ENCODE assay signal across 13 mouse cellular contexts in the genomic region with DNA sequence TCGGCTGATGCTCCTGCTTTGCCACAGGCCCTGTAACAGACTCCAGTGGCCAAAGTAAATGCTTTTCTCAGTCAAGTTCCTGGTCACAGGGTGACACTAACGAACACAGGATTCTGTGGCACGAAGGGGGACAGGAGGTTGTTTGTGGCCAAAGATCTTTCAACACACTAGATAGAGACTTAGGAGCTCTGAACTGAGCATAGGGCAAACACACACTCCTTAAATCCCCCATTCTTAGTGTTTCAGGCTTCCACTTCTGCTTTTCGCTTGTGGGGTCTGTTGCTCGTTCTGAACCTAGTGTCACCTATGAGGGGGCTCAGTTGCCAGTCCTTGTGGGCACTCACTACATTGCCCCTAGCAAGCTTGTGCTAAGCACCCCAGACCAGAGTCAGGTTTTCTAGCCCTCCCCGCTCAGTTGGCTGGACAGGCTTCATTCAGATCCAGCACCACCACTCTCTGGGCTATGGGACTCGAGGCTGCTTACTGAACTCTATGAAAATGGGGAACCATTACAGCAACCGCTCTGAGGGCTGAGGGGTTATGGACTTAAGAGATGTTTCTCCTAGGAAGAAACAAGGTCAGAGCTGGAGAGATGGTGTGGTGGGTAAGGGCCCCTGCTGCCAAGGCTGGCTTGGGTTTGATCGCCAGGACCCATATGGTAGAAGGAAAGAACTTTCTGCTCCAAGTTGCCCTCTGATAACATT. TPM values are rescaled to one million over a fixed set of nuclear protein-coding genes. Genes with fewer than 3 reads are reported as not detected.
DNase-seq lines count a peak whose midpoint lies in the region; ATAC-seq and TF ChIP-seq lines count a peak whose summit lies in the region.
"Had no signal": no experiment of that assay in that cellular context is flagged by ENCODE, and none has a peak within 500 bp of the region (broad histone marks: within the 10 kb centered on the region; RNA-seq: fewer than 3 reads in every experiment).

No protein-coding gene starts in this region.

- no peaks in the 10 kb centered on the region for H3K27me3 ChIP-seq in heart, embryonic 15.5 days
- H3K27me3 ChIP-seq in liver, embryonic 15.5 days = no peaks in the 10 kb centered on the region
- H3K27me3 ChIP-seq: forebrain, embryonic 12.5 days had no signal

- H3K4me2 ChIP-seq in heart, embryonic 15.5 days = peak overlapping the region; percentile 68; the same call in 1 of the 2 replicates
- peak overlapping the region; percentile 60 for H3K4me2 ChIP-seq in liver, embryonic 15.5 days
- H3K4me2 ChIP-seq: hindbrain, embryonic 14.5 days had no signal

- no peaks in the 10 kb centered on the region for H3K9me3 ChIP-seq in heart, embryonic 15.5 days (replicated peaks)
- no peaks in the 10 kb centered on the region for H3K9me3 ChIP-seq in liver, embryonic 15.5 days (replicated peaks)
- H3K9me3 ChIP-seq: forebrain, embryonic 12.5 days had no signal

- H3K4me3 ChIP-seq in heart, embryonic 15.5 days = no peak overlapping the region
- H3K4me3 ChIP-seq in bone marrow macrophage, adult 2 months (ENCODE audit: insufficient read depth, low read length) = no peak overlapping the region
- no peak overlapping the region for H3K4me3 ChIP-seq in liver, embryonic 15.5 days (replicated peaks)
- H3K4me3 ChIP-seq: forebrain, embryonic 12.5 days had no signal

- peak overlapping the region; percentile 11; the same call in 1 of the 2 replicates for H3K9ac ChIP-seq in heart, embryonic 15.5 days
- H3K9ac ChIP-seq in liver, embryonic 15.5 days = no peak overlapping the region
- H3K9ac ChIP-seq: forebrain, embryonic 12.5 days; hindbrain, embryonic 14.5 days had no signal

- WGBS in heart, embryonic 15.5 days = 71% methylated on average over 9 of the region's 9 CpGs
- WGBS in liver, embryonic 15.5 days (ENCODE audit: insufficient replicate concordance) = 47% methylated on average over 9 of the region's 9 CpGs

- no peak for ATAC-seq in heart, embryonic 15.5 days (replicated peaks; ENCODE audit: insufficient number of reproducible peaks, insufficient read depth, low FRiP score, low read depth)
- ATAC-seq in liver, embryonic 15.5 days (ENCODE audit: insufficient read depth) = no peak

- TF ChIP-seq POLR2A in bone marrow macrophage, adult 2 months (IDR thresholded peaks at IDR 0.05; ENCODE audit: borderline replicate concordance, low read depth, low read length) = no peak

- intact Hi-C loops in heart, postnatal 25 days (cut with DNase I) = no loop called here

- peaks cover 57% of the 10 kb centered on the region for H3K4me1 ChIP-seq in heart, embryonic 15.5 days (replicated peaks)
- H3K4me1 ChIP-seq in bone marrow macrophage, adult 2 months (ENCODE audit: control insufficient read depth, insufficient read depth, low read length) = peaks cover 77% of the 10 kb centered on the region
- H3K4me1 ChIP-seq in liver, embryonic 15.5 days (replicated peaks) = peaks cover 77% of the 10 kb centered on the region

- H3K36me3 ChIP-seq in heart, embryonic 15.5 days = no peaks in the 10 kb centered on the region
- H3K36me3 ChIP-seq in liver, embryonic 15.5 days (replicated peaks) = no peaks in the 10 kb centered on the region
- H3K36me3 ChIP-seq: forebrain, embryonic 12.5 days had no signal

- TF ChIP-seq CTCF in bone marrow macrophage, adult 2 months (IDR thresholded peaks at IDR 0.05; ENCODE audit: low read depth, low read length) = no peak

- peak overlapping the region; percentile 96 for H3K27ac ChIP-seq in heart, embryonic 15.5 days
- peak overlapping the region; percentile 88 for H3K27ac ChIP-seq in bone marrow macrophage, adult 2 months (ENCODE audit: insufficient read depth, low read depth, low read length)
- H3K27ac ChIP-seq in liver, embryonic 15.5 days (replicated peaks) = peak overlapping the region; percentile 83
- H3K27ac ChIP-seq: forebrain, embryonic 12.5 days; hindbrain, embryonic 14.5 days had no signal

- DNase-seq in heart, postnatal 25 days (ENCODE audit: low spot score) = no peak
- peak; percentile 69 for DNase-seq in A20 (ENCODE audit: low read depth, low spot score)
- DNase-seq in embryo, embryonic 11 days = no peak
- no peak for DNase-seq in adrenal gland, adult 18-20 months (ENCODE audit: low spot score in 2 of 2)
- no peak for DNase-seq in layer of hippocampus, adult 8-10 months (ENCODE audit: low spot score in 2 of 2)
- DNase-seq: adrenal gland, postnatal 10 days; cerebellum, postnatal 10 days; thymus, postnatal 36 days had no signal

RNA-seq across cellular contexts. Expression of gene Uck2, which starts 16.6 kb away (rescaled TPM):
- polyA plus RNA-seq in heart, embryonic 15.5 days (2015; fragmentation: Nextera tagmentation; extraction: Ambion mirVana) = 42.3 and 57.7 TPM in 2 replicates
- 10 to 100 TPM; 54.7 to 59.7 TPM for total RNA-seq in heart, postnatal 25 days (2021)
- 6.9 and 7.4 TPM in 2 replicates for polyA plus RNA-seq in bone marrow macrophage, adult 2 months (2012; ENCODE audit: insufficient read depth, insufficient read length, missing spikeins)
- 30.9 and 36.0 TPM in 2 replicates for polyA plus RNA-seq in liver, embryonic 15.5 days (2015; fragmentation: Nextera tagmentation; extraction: Ambion mirVana)
- 10 to 100 TPM; 57.8 to 76.8 TPM for total RNA-seq in adrenal gland, adult 18-20 months (2021)
- 10 to 100 TPM; 34.8 to 37.7 (median 36.7) TPM for total RNA-seq in layer of hippocampus, adult 8-10 months (2022)

RNA-seq across cellular contexts. Expression of gene Tmco1, which starts 39.7 kb away (rescaled TPM):
- 77.2 and 81.9 TPM in 2 replicates for polyA plus RNA-seq in heart, embryonic 15.5 days (2015; fragmentation: Nextera tagmentation; extraction: Ambion mirVana)
- 10 to 100 TPM; 87.3 to 94.7 TPM for total RNA-seq in heart, postnatal 25 days (2021)
- 113 and 116 TPM in 2 replicates for polyA plus RNA-seq in bone marrow macrophage, adult 2 months (2012; ENCODE audit: insufficient read depth, insufficient read length, missing spikeins)
- polyA plus RNA-seq in liver, embryonic 15.5 days (2015; fragmentation: Nextera tagmentation; extraction: Ambion mirVana) = 55.0 and 55.3 TPM in 2 replicates
- total RNA-seq in adrenal gland, adult 18-20 months (2021) = 100 to 1,000 TPM; 132 to 149 TPM
- 10 to 100 TPM; 44.8 to 62.1 (median 51.2) TPM for total RNA-seq in layer of hippocampus, adult 8-10 months (2022)
